ENCODE assay signal across 32 mouse cellular contexts in the genomic region with DNA sequence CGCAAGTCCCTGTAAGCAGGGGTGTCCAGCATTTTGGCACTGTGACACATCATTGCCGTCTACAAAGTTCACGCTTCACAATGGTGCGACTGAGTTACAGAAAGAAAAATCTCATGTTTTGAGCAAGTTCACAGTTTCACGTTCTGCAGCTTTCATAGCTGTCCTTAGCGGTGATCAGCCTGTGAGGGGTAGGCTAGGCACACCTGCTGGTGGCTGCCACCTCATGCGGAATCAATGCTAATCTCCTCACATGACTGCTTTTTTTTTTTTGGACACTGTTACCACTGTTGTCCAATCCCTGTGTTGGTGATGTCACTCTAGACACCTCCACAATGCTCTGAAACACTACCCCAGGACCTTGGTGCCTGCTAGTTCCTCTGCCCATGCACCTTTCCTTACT. TPM values are rescaled to one million over a fixed set of nuclear protein-coding genes. Genes with fewer than 3 reads are reported as not detected.
"Had no signal": no experiment of that assay in that cellular context is flagged by ENCODE, and none has a peak within 500 bp of the region (broad histone marks: within the 10 kb centered on the region; RNA-seq: fewer than 3 reads in every experiment).

No protein-coding gene starts in this region.

- H3K27ac ChIP-seq: heart, embryonic 10.5 days; heart, embryonic 13.5 days; heart, embryonic 15.5 days; hindbrain, embryonic 10.5 days; hindbrain, embryonic 12.5 days; hindbrain, embryonic 13.5 days; hindbrain, embryonic 14.5 days; hindbrain, embryonic 15.5 days; hindbrain, postnatal 0 days; intestine, embryonic 15.5 days; kidney, embryonic 15.5 days; kidney, postnatal 0 days; layer of hippocampus, adult 2 months; left cerebral cortex, adult 2 months had no signal

- H3K4me1 ChIP-seq: heart, embryonic 10.5 days; heart, embryonic 12.5 days; heart, embryonic 13.5 days; heart, embryonic 15.5 days; hindbrain, embryonic 13.5 days; hindbrain, embryonic 15.5 days; intestine, embryonic 15.5 days; kidney, embryonic 15.5 days had no signal

- H3K4me3 ChIP-seq: heart, embryonic 10.5 days; heart, embryonic 12.5 days; heart, embryonic 13.5 days; heart, embryonic 15.5 days; hindbrain, embryonic 10.5 days; hindbrain, embryonic 12.5 days; hindbrain, embryonic 13.5 days; hindbrain, embryonic 15.5 days; intestine, embryonic 15.5 days; kidney, embryonic 15.5 days; layer of hippocampus, adult 2 months; left cerebral cortex, adult 2 months had no signal

- H3K36me3 ChIP-seq: heart, embryonic 10.5 days; heart, embryonic 12.5 days; heart, embryonic 13.5 days; heart, embryonic 15.5 days; hindbrain, embryonic 10.5 days; hindbrain, embryonic 12.5 days; hindbrain, embryonic 13.5 days; hindbrain, embryonic 15.5 days; intestine, embryonic 15.5 days; kidney, embryonic 15.5 days had no signal

- DNase-seq: heart, postnatal 10 days; heart, postnatal 14 days; heart, postnatal 36 days; heart, postnatal 4 days; kidney, adult 11 months; kidney, adult 18-20 months; kidney, adult 2 months; kidney, adult 8-10 months; kidney, adult 9 months; kidney, postnatal 10 days; kidney, postnatal 14 days; kidney, postnatal 25 days; kidney, postnatal 36 days; kidney, postnatal 4 days; layer of hippocampus, postnatal 36 days had no signal

- H3K9me3 ChIP-seq: heart, embryonic 10.5 days; heart, embryonic 12.5 days; heart, embryonic 13.5 days; heart, embryonic 15.5 days; hindbrain, embryonic 10.5 days; hindbrain, embryonic 12.5 days; hindbrain, embryonic 13.5 days; hindbrain, embryonic 15.5 days; intestine, embryonic 15.5 days; kidney, embryonic 15.5 days had no signal

- H3K9ac ChIP-seq: heart, embryonic 12.5 days; heart, embryonic 13.5 days; heart, embryonic 15.5 days; hindbrain, embryonic 12.5 days; hindbrain, embryonic 13.5 days; hindbrain, embryonic 14.5 days; hindbrain, embryonic 15.5 days; intestine, embryonic 15.5 days; kidney, embryonic 15.5 days had no signal

RNA-seq across cellular contexts. Expression of gene Cacng2, which starts 46.7 kb away (rescaled TPM):
- total RNA-seq: heart, postnatal 10 days; heart, postnatal 14 days; heart, postnatal 25 days; heart, postnatal 36 days; heart, postnatal 4 days; hematopoietic stem cell, adult 5-6 weeks had no signal
